Mouse (Mus musculus) liver, adult 2 months (tissue): ENCODE measurements around the gene Copb1.

Experiments used
- CTCF ChIP-seq: fragments of 200-500 bp; IDR thresholded peaks from 2 replicates; pipeline ENCODE4 v1.5.1; 2011; ENCODE audit warnings: low read depth, low read length, control low read depth
- POLR2A ChIP-seq: fragments of 200-500 bp; IDR thresholded peaks from 2 replicates; pipeline ENCODE4 v1.6.1; 2011; ENCODE audit warnings: low read length, control low read depth; ENCODE audit not compliant: insufficient read depth; ENCODE audit errors: extremely low read depth

GRCm38 (mm10) chr7:114193284-114194067, 61.0 kb downstream of the Copb1 start:
- no peak for TF ChIP-seq POLR2A
- no peak for TF ChIP-seq CTCF
